Mouse (Mus musculus) liver, embryonic 15.5 days (tissue): ENCODE measurements around the gene AC124108.1. TPM values are rescaled to one million over a fixed set of nuclear protein-coding genes. Genes with fewer than 3 reads are reported as not detected.
A peak's percentile ranks its signal among the peaks of the same experiment; 100 is the strongest.

Experiments
- ATAC-seq: fragments of 200-750 bp; cut with Nextera tagmentation; 2 replicates; pipeline ENCODE4 v1.8.0; 2017; ENCODE audit warnings: moderate number of reproducible peaks, mild to moderate bottlenecking, moderate library complexity; ENCODE audit not compliant: insufficient read depth
- H3K27ac ChIP-seq: fragments of 300-500 bp; sonication (generic); replicated peaks from 2 replicates; pipeline ENCODE4 v1.5.1; 2015; ENCODE audit warnings: mild to moderate bottlenecking, inconsistent platforms
- H3K27me3 ChIP-seq: fragments of 300-500 bp; sonication (generic); 2 replicates; pipeline ENCODE4 v1.6.1; 2015; ENCODE audit warnings: mild to moderate bottlenecking, inconsistent platforms
- H3K36me3 ChIP-seq: fragments of 300-500 bp; sonication (generic); replicated peaks from 2 replicates; pipeline ENCODE4 v1.6.1; 2015; ENCODE audit warnings: moderate library complexity, mild to moderate bottlenecking, inconsistent platforms
- H3K4me1 ChIP-seq: fragments of 300-500 bp; sonication (generic); replicated peaks from 2 replicates; pipeline ENCODE4 v1.6.1; 2015; ENCODE audit warnings: inconsistent platforms
- H3K4me2 ChIP-seq: fragments of 300-500 bp; sonication (generic); 2 replicates; pipeline ENCODE4 v1.6.1; 2015; ENCODE audit warnings: moderate library complexity, mild to moderate bottlenecking, inconsistent platforms
- H3K4me3 ChIP-seq: fragments of 300-500 bp; sonication (generic); replicated peaks from 2 replicates; pipeline ENCODE4 v1.5.1; 2015; ENCODE audit warnings: mild to moderate bottlenecking, inconsistent platforms
- H3K9ac ChIP-seq: fragments of 300-500 bp; sonication (generic); 2 replicates; pipeline ENCODE4 v1.6.1; 2015; ENCODE audit warnings: moderate library complexity, mild to moderate bottlenecking, inconsistent platforms
- H3K9me3 ChIP-seq: fragments of 300-500 bp; sonication (generic); replicated peaks from 2 replicates; pipeline ENCODE4 v1.6.1; 2016; ENCODE audit warnings: inconsistent platforms
- WGBS: fragments of 180-500 bp; shearing (Covaris S2); methylation state at CpG from one replicate; pipeline ENCODE4 v1.1.7; 2015; ENCODE audit warnings: mixed read lengths; ENCODE audit not compliant: insufficient replicate concordance; 5-methylcytosine and 5-hydroxymethylcytosine counted together
- polyA plus RNA-seq: library from polyadenylated mRNA; unstranded; fragments of >200 nt; fragmentation: Nextera tagmentation; extraction: Ambion mirVana; gene quantifications from 2 replicates; pipeline ENCODE4 v1.2.1, GENCODE M21; 2015

Gene AC124108.1
- polyA plus RNA-seq, 1 experiment from 2014 or later: not detected

GRCm38 (mm10) chr1:132168115-132168767, 23.0 kb upstream of the AC124108.1 start:
- ATAC-seq: no peak
- peaks cover 4% of the 10 kb centered on the region; the same call in 1 of the 2 replicates for H3K4me1 ChIP-seq
- H3K9me3 ChIP-seq: no peaks in the 10 kb centered on the region
- H3K27ac ChIP-seq: no peak overlapping the region
- H3K4me3 ChIP-seq: no peak overlapping the region
- no peak overlapping the region for H3K9ac ChIP-seq
- no peaks in the 10 kb centered on the region for H3K36me3 ChIP-seq
- 7% methylated on average over 12 of the region's 12 CpGs for WGBS
- no peak overlapping the region for H3K4me2 ChIP-seq
- peaks cover 35% of the 10 kb centered on the region for H3K27me3 ChIP-seq

DNA sequence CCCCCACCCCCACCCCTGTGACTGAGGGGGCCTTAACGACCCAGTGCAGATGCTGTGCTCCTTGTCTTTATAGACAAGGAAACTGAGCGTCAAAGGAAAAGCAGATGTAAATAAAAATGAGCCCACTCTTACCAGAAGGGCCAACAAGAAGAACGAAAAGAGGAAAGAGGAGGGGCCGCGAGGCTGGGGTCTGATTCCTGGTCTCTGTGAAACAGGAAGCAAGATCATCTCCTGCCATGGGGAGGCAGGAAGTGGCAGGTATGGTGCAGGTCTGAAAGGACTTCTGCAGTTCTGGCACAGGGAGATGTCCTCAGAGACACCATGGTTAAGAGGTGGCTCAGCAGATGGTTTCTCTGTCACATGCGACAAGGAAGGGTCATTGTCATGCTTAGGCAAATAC, 20.6 kb upstream of the AC124108.1 start:
- WGBS: 19% methylated on average over 6 of the region's 6 CpGs
- H3K9me3 ChIP-seq: no peaks in the 10 kb centered on the region
- H3K27ac ChIP-seq: no peak overlapping the region
- H3K4me2 ChIP-seq: no peak overlapping the region
- H3K4me1 ChIP-seq: peaks cover 4% of the 10 kb centered on the region; the same call in 1 of the 2 replicates
- H3K36me3 ChIP-seq: no peaks in the 10 kb centered on the region
- ATAC-seq: no peak
- H3K4me3 ChIP-seq: no peak overlapping the region
- no peak overlapping the region for H3K9ac ChIP-seq
- peaks cover 18% of the 10 kb centered on the region for H3K27me3 ChIP-seq

GRCm38 (mm10) chr1:132171619-132172018, 19.6 kb upstream of the AC124108.1 start:
- no peaks in the 10 kb centered on the region for H3K9me3 ChIP-seq
- WGBS: 18% methylated on average over 2 of the region's 2 CpGs
- H3K27ac ChIP-seq: no peak overlapping the region
- H3K4me1 ChIP-seq: peaks cover 4% of the 10 kb centered on the region; the same call in 1 of the 2 replicates
- H3K9ac ChIP-seq: no peak overlapping the region
- ATAC-seq: no peak
- H3K4me3 ChIP-seq: no peak overlapping the region
- H3K4me2 ChIP-seq: no peak overlapping the region
- no peaks in the 10 kb centered on the region for H3K36me3 ChIP-seq
- peaks cover 18% of the 10 kb centered on the region for H3K27me3 ChIP-seq

GRCm38 (mm10) chr1:132186303-132186702, 5.0 kb upstream of the AC124108.1 start:
- H3K4me2 ChIP-seq: no peak overlapping the region
- H3K4me3 ChIP-seq: no peak overlapping the region
- WGBS: 41% methylated on average over 4 of the region's 4 CpGs
- peaks cover 75% of the 10 kb centered on the region for H3K27me3 ChIP-seq
- no peaks in the 10 kb centered on the region for H3K36me3 ChIP-seq
- H3K9ac ChIP-seq: no peak overlapping the region
- no peak overlapping the region for H3K27ac ChIP-seq
- no peaks in the 10 kb centered on the region for H3K9me3 ChIP-seq
- peaks cover 9% of the 10 kb centered on the region for H3K4me1 ChIP-seq
- no peak for ATAC-seq

GRCm38 (mm10) chr1:132188442-132189066, 2.7 kb upstream of the AC124108.1 start:
- H3K4me1 ChIP-seq: peaks cover 9% of the 10 kb centered on the region

DNA sequence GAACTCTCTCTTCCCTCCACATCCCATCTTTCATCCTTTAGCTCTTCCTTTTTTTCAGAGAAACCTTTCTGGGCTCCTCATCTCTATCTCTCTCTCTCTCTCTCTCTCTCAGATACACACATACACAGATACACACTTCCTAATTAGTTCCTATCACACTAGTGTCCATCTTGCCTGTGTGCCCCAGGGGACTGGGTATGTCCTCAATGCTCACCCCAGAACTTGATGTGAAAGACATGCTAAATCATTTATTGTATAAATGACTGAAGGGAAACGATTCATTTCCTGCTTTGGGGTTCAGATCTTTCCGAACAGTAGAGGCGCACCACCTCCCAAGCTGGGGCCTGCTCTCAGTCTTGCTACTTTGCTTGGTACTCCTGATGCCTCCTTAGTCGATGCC, 2.0 kb upstream of the AC124108.1 start:
- Histone ChIP-seq H3K9ac (no peak overlapping the region), H3K36me3 (no peaks in the 10 kb centered on the region), H3K4me1 (peaks cover 9% of the 10 kb centered on the region), H3K27me3 (peaks cover 83% of the 10 kb centered on the region), H3K4me3 (no peak overlapping the region), H3K9me3 (no peaks in the 10 kb centered on the region), H3K27ac (no peak overlapping the region), H3K4me2 (no peak overlapping the region)
- 30% methylated on average over 4 of the region's 4 CpGs for WGBS
- no peak for ATAC-seq

More at GRCm38 (mm10) chr1:132188442-132189066, 2.7 kb upstream of the AC124108.1 start:
- H3K9ac ChIP-seq: no peak overlapping the region
- H3K4me2 ChIP-seq: no peak overlapping the region
- H3K36me3 ChIP-seq: no peaks in the 10 kb centered on the region
- H3K27me3 ChIP-seq: peaks cover 83% of the 10 kb centered on the region
- H3K4me3 ChIP-seq: no peak overlapping the region
- 27% methylated on average over 9 of the region's 9 CpGs for WGBS
- ATAC-seq: no peak
- no peaks in the 10 kb centered on the region for H3K9me3 ChIP-seq
- no peak overlapping the region for H3K27ac ChIP-seq

GRCm38 (mm10) chr1:132190040-132190513, 1.2 kb upstream of the AC124108.1 start:
- peak overlapping the region; percentile 45 for H3K4me3 ChIP-seq
- H3K4me2 ChIP-seq: peak overlapping the region; percentile 68
- no peaks in the 10 kb centered on the region for H3K36me3 ChIP-seq
- H3K9me3 ChIP-seq: no peaks in the 10 kb centered on the region
- H3K4me1 ChIP-seq: peaks cover 9% of the 10 kb centered on the region
- no peak overlapping the region for H3K9ac ChIP-seq
- no peak overlapping the region for H3K27ac ChIP-seq
- peaks cover 89% of the 10 kb centered on the region for H3K27me3 ChIP-seq
- whole genome bisulfite sequencing: 1% methylated on average over 50 of the region's 50 CpGs
- ATAC-seq: no peak

- Histone ChIP-seq H3K9ac (no peak overlapping the region), H3K27ac (no peak overlapping the region), H3K27me3 (peaks cover 95% of the 10 kb centered on the region), H3K9me3 (no peaks in the 10 kb centered on the region), H3K4me2 (peak overlapping the region; percentile 68), H3K4me1 (peaks cover 9% of the 10 kb centered on the region), H3K4me3 (peak overlapping the region; percentile 45), H3K36me3 (no peaks in the 10 kb centered on the region)
- ATAC-seq: no peak
- WGBS: under 1% methylated on average over 61 of the region's 62 CpGs
Observed at GRCm38 (mm10) chr1:132190621-132191092, 600 bp upstream of the AC124108.1 start.

GRCm38 (mm10) chr1:132191786-132192680, 776 bp downstream of the AC124108.1 start:
- Histone ChIP-seq H3K9ac (no peak overlapping the region), H3K4me3 (no peak overlapping the region), H3K27ac (no peak overlapping the region), H3K9me3 (no peaks in the 10 kb centered on the region), H3K27me3 (peaks cover 100% of the 10 kb centered on the region), H3K4me1 (peaks cover 9% of the 10 kb centered on the region), H3K4me2 (no peak overlapping the region), H3K36me3 (no peaks in the 10 kb centered on the region)
- 10% methylated on average over 16 of the region's 16 CpGs for WGBS
- ATAC-seq: no peak

- Histone ChIP-seq H3K4me1 (peaks cover 9% of the 10 kb centered on the region), H3K9ac (no peak overlapping the region), H3K4me2 (no peak overlapping the region), H3K9me3 (no peaks in the 10 kb centered on the region), H3K27ac (no peak overlapping the region), H3K36me3 (no peaks in the 10 kb centered on the region), H3K4me3 (no peak overlapping the region), H3K27me3 (peaks cover 96% of the 10 kb centered on the region)
- no peak for ATAC-seq
- WGBS: 50% methylated on average over 3 of the region's 3 CpGs
Observed at GRCm38 (mm10) chr1:132193806-132194205, 2.5 kb downstream of the AC124108.1 start.

DNA sequence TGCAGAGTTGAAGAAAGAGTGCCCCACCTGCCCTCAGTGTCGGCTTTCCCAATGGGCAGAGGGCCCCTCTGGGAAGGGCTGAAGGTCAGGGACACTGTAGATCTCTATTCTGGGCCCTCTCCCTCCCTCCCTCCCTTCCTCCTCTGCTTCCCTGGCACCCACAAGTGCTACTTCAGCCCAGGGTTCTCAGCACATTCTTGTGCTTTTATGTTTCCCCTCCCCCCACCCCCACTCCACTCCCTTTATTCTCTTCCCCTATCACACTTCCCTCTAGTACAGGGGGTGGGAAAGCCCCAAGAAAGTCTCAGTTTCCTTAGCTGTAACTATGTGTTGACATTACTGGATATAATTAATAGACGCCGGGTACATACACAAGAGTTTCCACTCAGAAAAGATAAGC, 3.4 kb downstream of the AC124108.1 start:
- H3K4me3 ChIP-seq: no peak overlapping the region
- 40% methylated on average over 3 of the region's 3 CpGs for WGBS
- H3K4me1 ChIP-seq: peaks cover 9% of the 10 kb centered on the region
- H3K9ac ChIP-seq: no peak overlapping the region
- H3K27me3 ChIP-seq: peaks cover 96% of the 10 kb centered on the region
- no peak for ATAC-seq
- no peaks in the 10 kb centered on the region for H3K9me3 ChIP-seq
- H3K4me2 ChIP-seq: no peak overlapping the region
- no peak overlapping the region for H3K27ac ChIP-seq
- no peaks in the 10 kb centered on the region for H3K36me3 ChIP-seq
